Mouse (Mus musculus) limb, embryonic 14.5 days (tissue): ENCODE data around the gene Skap1. TPM values are rescaled to one million over a fixed set of nuclear protein-coding genes. Genes with fewer than 3 reads are reported as not detected.
"Not testable (repeated sequence)": the region's sequence is repeated elsewhere in the genome, so short reads cannot be mapped to it uniquely, and the experiment has no call there.

Experiments used
- ATAC-seq: fragments of 200-750 bp; cut with Nextera tagmentation; 2 replicates; pipeline ENCODE4 v1.8.0; 2017; ENCODE audit warnings: low read depth, moderate number of reproducible peaks, moderate TSS enrichment; ENCODE audit not compliant: low FRiP score
- DNase-seq: peaks from one replicate; pipeline ENCODE4 v3.0.0-alpha.2; 2015; ENCODE audit warnings: low spot score
- H3K27ac ChIP-seq: fragments of 300-500 bp; sonication (generic); replicated peaks from 2 replicates; pipeline ENCODE4 v1.5.1; 2014; ENCODE audit warnings: low read depth, mild to moderate bottlenecking, low read length, moderate library complexity, mixed read lengths
- H3K27me3 ChIP-seq: fragments of 300-500 bp; sonication (generic); 2 replicates; pipeline ENCODE4 v1.6.1; 2014; ENCODE audit warnings: low read length, mixed read lengths; ENCODE audit not compliant: control insufficient read depth, insufficient read depth
- H3K36me3 ChIP-seq: fragments of 300-500 bp; sonication (generic); 2 replicates; pipeline ENCODE4 v1.6.1; 2014; ENCODE audit warnings: mild to moderate bottlenecking, low read length, moderate library complexity, mixed read lengths; ENCODE audit not compliant: control insufficient read depth, insufficient read depth
- H3K4me1 ChIP-seq: fragments of 300-500 bp; sonication (generic); 2 replicates; pipeline ENCODE4 v1.6.1; 2014; ENCODE audit warnings: antibody characterized with exemption, low read length, mixed read lengths; ENCODE audit not compliant: control insufficient read depth, insufficient read depth
- H3K4me2 ChIP-seq: fragments of 300-500 bp; sonication (generic); replicated peaks from 2 replicates; pipeline ENCODE4 v1.6.1; 2014; ENCODE audit warnings: low read depth, mild to moderate bottlenecking, low read length, moderate library complexity; ENCODE audit not compliant: severe bottlenecking
- H3K4me3 ChIP-seq: fragments of 300-500 bp; sonication (generic); replicated peaks from 2 replicates; pipeline ENCODE4 v1.5.1; 2014; ENCODE audit warnings: low read length
- H3K9ac ChIP-seq: fragments of 300-500 bp; sonication (generic); 2 replicates; pipeline ENCODE4 v1.6.1; 2014; ENCODE audit warnings: mild to moderate bottlenecking, low read depth, low read length, moderate library complexity; ENCODE audit not compliant: severe bottlenecking
- H3K9me3 ChIP-seq: fragments of 300-500 bp; sonication (generic); 2 replicates; pipeline ENCODE4 v1.6.1; 2016; ENCODE audit warnings: low read length; ENCODE audit not compliant: control insufficient read depth
- POLR2A ChIP-seq: fragments of 200-500 bp; IDR thresholded peaks from 2 replicates; pipeline ENCODE4 v1.8.0; 2012; ENCODE audit warnings: inconsistent platforms, mild to moderate bottlenecking, moderate library complexity, borderline replicate concordance; ENCODE audit not compliant: insufficient read depth, insufficient read length; ENCODE audit errors: extremely low read depth
- WGBS: fragments of 180-500 bp; shearing (Covaris S2); extraction: QIAGEN DNeasy Blood & Tissue Kit; methylation state at CpG from one replicate; pipeline ENCODE4 v1.1.7; 2014; 5-methylcytosine and 5-hydroxymethylcytosine counted together
- polyA plus RNA-seq, 2 experiments: library from polyadenylated mRNA; depleted of rRNA in 1 of 2; stranded (reverse) in 1 of 2; unstranded in 1 of 2; fragments of >200 nt; fragmentation: Nextera tagmentation in 1 of 2; extraction: Ambion mirVana in 1 of 2; gene quantifications; 2 replicates each; pipeline versions ENCODE4 v1.2.1 to v1.2.3; 2012 to 2014

The Skap1 gene
- polyA plus RNA-seq, 2 experiments = 0.67 to 2.1 TPM

DNA sequence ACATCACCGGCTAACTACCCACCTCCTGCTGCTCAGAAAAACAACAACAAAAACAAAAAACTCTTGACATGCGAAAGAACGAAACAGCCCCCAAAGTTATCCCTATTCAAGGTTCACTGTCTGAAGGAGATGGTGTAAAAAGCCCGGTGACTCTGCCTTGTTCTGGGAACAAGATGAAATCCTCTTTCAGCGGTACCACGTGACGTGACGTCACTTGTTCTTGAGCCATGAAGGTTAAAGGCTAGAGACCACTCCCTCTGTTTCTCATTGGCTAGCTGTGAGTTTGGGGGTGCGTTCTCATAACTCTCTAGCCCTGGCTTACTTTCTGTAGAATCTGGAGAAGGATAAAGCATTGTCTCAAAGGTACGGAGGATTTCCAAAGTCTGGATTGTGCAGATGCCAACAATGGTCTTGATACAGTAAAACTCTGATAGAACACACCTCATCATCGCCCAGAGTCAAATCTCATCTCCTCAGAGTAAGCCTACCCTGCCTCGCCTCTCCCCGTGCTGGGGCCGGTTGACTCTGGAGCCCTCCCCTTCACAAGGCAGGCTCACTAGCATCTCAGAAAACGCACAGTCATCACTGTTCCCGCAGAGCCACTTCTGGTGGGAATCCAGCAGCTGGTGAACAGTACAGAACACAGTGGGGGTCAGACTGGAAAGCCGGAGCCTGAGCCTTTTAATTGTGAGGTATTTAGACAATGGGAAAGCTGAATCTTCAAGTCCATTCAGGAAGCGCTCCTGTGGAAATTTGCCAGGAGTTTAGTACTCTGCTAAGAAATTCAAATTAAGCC, 249.0 kb downstream of the Skap1 start:
- TF ChIP-seq POLR2A = no peak
- peak; percentile 20 for DNase-seq
- no peak overlapping the region for H3K4me3 ChIP-seq
- no peaks in the 10 kb centered on the region for H3K9me3 ChIP-seq
- peak; percentile 44; the same call in 1 of the 2 replicates for ATAC-seq
- H3K4me2 ChIP-seq = no peak overlapping the region
- no peaks in the 10 kb centered on the region for H3K27me3 ChIP-seq
- no peaks in the 10 kb centered on the region for H3K36me3 ChIP-seq
- no peak overlapping the region for H3K27ac ChIP-seq
- WGBS = 54% methylated on average over 18 of the region's 18 CpGs
- H3K4me1 ChIP-seq = no peaks in the 10 kb centered on the region
- H3K9ac ChIP-seq = no peak overlapping the region

- H3K27ac ChIP-seq = no peak overlapping the region
- H3K36me3 ChIP-seq = no peaks in the 10 kb centered on the region
- H3K4me1 ChIP-seq = no peaks in the 10 kb centered on the region
- TF ChIP-seq POLR2A = no peak
- H3K4me3 ChIP-seq = no peak overlapping the region
- 71% methylated on average over 7 of the region's 7 CpGs for WGBS
- no peaks in the 10 kb centered on the region for H3K9me3 ChIP-seq
- no peak overlapping the region for H3K9ac ChIP-seq
- ATAC-seq = no peak
- H3K4me2 ChIP-seq = no peak overlapping the region
- H3K27me3 ChIP-seq = no peaks in the 10 kb centered on the region
- no peak for DNase-seq
These were observed 249.6 kb downstream of the Skap1 start for GRCm38 (mm10) chr11:96714011-96714410.

GRCm38 (mm10) chr11:96715168-96715567, 250.8 kb downstream of the Skap1 start:
- not testable (repeated sequence) for ATAC-seq

DNA sequence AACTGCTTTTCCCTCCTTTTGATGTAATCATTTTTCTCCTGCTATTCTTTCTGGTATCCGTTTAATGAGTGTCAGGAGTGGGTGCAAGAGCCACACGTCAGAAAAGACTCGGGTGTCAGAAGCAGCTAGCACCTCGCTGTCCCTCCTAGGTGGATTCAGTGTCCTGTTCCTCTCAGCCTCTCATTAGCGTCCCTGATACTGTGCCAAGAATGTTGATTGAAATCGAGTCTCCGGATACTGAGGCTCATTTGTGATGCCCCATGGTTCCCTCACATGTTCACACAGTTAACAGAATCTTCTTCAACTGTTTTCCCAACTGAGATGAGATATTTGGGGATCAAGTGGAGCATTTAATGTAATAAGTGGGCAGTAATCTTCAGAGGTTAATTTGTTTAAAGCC, 254.2 kb downstream of the Skap1 start:
- Histone ChIP-seq H3K4me3 (no peak overlapping the region), H3K9ac (no peak overlapping the region), H3K9me3 (no peaks in the 10 kb centered on the region), H3K4me1 (no peaks in the 10 kb centered on the region), H3K4me2 (no peak overlapping the region), H3K27ac (no peak overlapping the region), H3K27me3 (no peaks in the 10 kb centered on the region), H3K36me3 (no peaks in the 10 kb centered on the region)
- ATAC-seq = no peak
- TF ChIP-seq POLR2A = no peak
- DNase-seq = no peak
- WGBS = 54% methylated on average over 7 of the region's 7 CpGs

More at GRCm38 (mm10) chr11:96715168-96715567, 250.8 kb downstream of the Skap1 start:
- not testable (repeated sequence) for H3K27ac ChIP-seq, H3K9me3 ChIP-seq, H3K4me2 ChIP-seq, DNase-seq, H3K9ac ChIP-seq, H3K4me3 ChIP-seq, H3K36me3 ChIP-seq, H3K27me3 ChIP-seq, H3K4me1 ChIP-seq
- 83% methylated on average over 3 of the region's 5 CpGs for WGBS

- Histone ChIP-seq H3K4me2 (no peak overlapping the region), H3K27ac (no peak overlapping the region), H3K4me1 (no peaks in the 10 kb centered on the region), H3K9me3 (no peaks in the 10 kb centered on the region), H3K27me3 (no peaks in the 10 kb centered on the region), H3K9ac (no peak overlapping the region), H3K36me3 (no peaks in the 10 kb centered on the region), H3K4me3 (no peak overlapping the region)
- no peak for DNase-seq
- ATAC-seq = no peak
- 58% methylated on average over 1 of the region's 1 CpGs for WGBS
- no peak for TF ChIP-seq POLR2A
These were observed 261.4 kb downstream of the Skap1 start for GRCm38 (mm10) chr11:96725833-96726232.
